Mouse (Mus musculus) Patski (cell line): ENCODE measurements around the gene Tsnax. TPM values are rescaled to one million over a fixed set of nuclear protein-coding genes. Genes with fewer than 3 reads are reported as not detected.

Experiments
- ATAC-seq: fragments of 100-300 bp; one replicate; pipeline ENCODE4 v1.8.0; 2021
- CTCF ChIA-PET: fragments of 350-600 bp; sonication (Branson Sonifier 250); formaldehyde crosslinking; loops from one replicate; lab custom pipeline; 2022; ENCODE audit warnings: inconsistent platforms; lab: Charles Lee
- POLR2A ChIA-PET: fragments of 350-600 bp; sonication (Branson Sonifier 250); formaldehyde crosslinking; loops from one replicate; lab custom pipeline; 2022; ENCODE audit warnings: antibody characterized with exemption, inconsistent platforms; lab: Charles Lee
- DNase-seq: peaks from one replicate; pipeline ENCODE4 v3.0.0-alpha.2; 2011; ENCODE audit warnings: low read depth, low spot score
- H3K27me3 ChIP-seq: fragments of 371-371 bp; one replicate; pipeline ENCODE4 v1.5.1; 2021
- CTCF ChIP-seq: fragments of 100-300 bp; IDR thresholded peaks from one replicate; pipeline ENCODE4 v1.5.1; 2021
- in situ Hi-C: fragments of 300-500 bp; cut with MboI; formaldehyde crosslinking; loops from 3 replicates; pipeline ENCODE4 v1.11.1; 2018; ENCODE audit warnings: low pct_unique_long_range_greater_than_20kb, mixed read lengths
- polyA plus RNA-seq: library from polyadenylated mRNA; unstranded; gene quantifications from one replicate; pipeline ENCODE4 v1.2.3, GENCODE M21; 2021

The Tsnax gene
- polyA plus RNA-seq, 1 experiment from 2014 or later = 87.7 TPM

DNA sequence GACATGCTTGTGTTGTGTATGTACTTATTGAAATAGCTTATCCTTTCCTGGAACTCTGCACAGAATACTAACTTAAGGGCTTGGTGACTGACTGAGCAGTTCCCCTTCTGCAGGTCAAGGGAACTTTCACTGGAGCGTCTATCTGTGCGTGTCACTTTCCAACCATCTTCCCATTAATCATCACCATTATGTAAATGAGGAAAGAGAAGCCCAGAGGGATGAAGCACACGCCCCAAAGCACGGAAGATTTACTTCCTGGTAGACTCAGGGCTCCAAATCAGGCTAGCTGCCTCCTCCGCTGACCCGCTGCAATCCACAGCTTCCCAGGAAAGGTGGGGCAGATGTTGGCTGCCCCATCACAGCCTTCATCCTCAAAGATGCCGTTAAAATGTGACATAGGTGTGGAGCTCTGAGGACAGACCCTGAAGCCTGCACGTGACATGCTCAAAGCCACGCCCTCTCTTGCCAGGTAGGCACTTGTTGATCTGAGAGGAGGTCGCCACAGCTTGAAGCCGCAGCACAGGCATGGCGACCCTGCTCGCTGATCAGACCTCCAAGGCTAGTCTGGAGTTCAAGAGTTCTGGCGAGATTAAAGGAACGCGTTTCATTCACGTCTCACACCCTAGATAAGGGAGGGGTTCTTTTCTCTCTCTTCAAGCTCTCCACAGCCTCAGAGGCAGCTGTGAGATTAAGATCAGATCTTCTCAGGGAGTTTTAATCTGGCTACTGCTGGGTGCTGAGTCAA is 21.7 kb upstream of the Tsnax start:
- H3K27me3 ChIP-seq = peaks cover 17% of the 10 kb centered on the region
- TF ChIP-seq CTCF = no peak
- ChIA-PET POLR2A (no interaction called here), CTCF (interaction anchor here (1.2 to 1.9 kb wide), 4 partner anchors 12 to 27 kb away, joined by 3 to 8 read pairs (median 3); no protein-coding TSS in a partner anchor)
- DNase-seq (no peak), ATAC-seq (no peak)
- in situ Hi-C loops = no loop called here

- peaks cover 12% of the 10 kb centered on the region for H3K27me3 ChIP-seq
- TF ChIP-seq CTCF = no peak
- in situ Hi-C loops = no loop called here
- ChIA-PET POLR2A (no interaction called here), CTCF (interaction anchor here (1.2 to 1.7 kb wide), 2 partner anchors 19 to 25 kb away, joined by 3 read pairs; no protein-coding TSS in a partner anchor)
- no peak for ATAC-seq
- DNase-seq = no peak
Observed at GRCm38 (mm10) chr8:124991668-124991926, 21.2 kb upstream of the Tsnax start.

GRCm38 (mm10) chr8:124995776-124996175 is 17.0 kb upstream of the Tsnax start:
- POLR2A ChIA-PET = no interaction called here
- CTCF ChIA-PET = no interaction called here
- no peak for TF ChIP-seq CTCF
- ATAC-seq (no peak), DNase-seq (no peak)
- in situ Hi-C loops = no loop called here
- H3K27me3 ChIP-seq = peaks cover 12% of the 10 kb centered on the region

DNA sequence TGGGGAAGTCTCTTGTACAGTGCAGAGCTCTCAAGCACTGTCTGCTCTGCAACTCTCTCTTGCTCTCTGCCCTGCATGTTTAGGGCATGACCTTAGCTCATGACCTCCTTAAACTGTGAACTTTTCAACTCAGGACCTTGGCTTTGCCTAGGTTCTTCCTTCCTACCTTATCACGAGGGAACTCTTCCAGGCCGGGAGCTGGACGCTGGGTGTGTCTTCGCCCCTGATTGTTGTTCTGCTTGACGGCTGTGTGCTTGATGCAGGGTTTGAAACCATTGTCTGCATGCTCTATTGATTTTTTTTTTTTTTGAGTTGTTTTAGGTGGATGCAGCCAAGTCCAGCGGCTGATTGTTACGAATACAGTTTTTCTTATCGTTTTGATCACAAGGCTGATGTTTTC is 11.3 kb downstream of the Tsnax start:
- in situ Hi-C loops = no loop called here
- no peaks in the 10 kb centered on the region for H3K27me3 ChIP-seq
- no peak for TF ChIP-seq CTCF
- no peak for ATAC-seq
- CTCF ChIA-PET = no interaction called here
- POLR2A ChIA-PET = interaction anchor here (0.6 to 1.6 kb wide), 3 partner anchors 12 to 24 kb away, joined by 3 to 8 read pairs (median 5); partner anchors contain the start of gene Tsnax
- no peak for DNase-seq

DNA sequence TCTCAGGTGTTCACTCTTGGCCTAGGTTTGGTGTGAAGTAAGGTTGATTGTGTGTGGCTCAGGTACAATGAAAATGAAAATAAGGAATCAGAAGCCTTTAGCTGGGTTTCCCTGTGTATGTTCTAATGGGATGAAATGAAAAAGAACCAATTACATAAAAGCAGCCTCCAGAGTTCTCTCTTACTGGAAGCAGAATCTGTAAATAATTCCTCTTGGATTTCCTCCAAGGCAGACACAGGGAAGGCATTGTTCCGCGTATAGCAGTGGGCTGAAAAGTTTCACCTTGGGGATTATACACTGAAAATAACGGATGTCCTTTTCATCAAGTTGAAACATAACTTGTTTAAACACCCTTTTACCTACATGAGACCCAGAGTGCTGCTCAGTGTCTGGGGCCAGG is 14.4 kb downstream of the Tsnax start:
- DNase-seq (no peak), ATAC-seq (no peak)
- POLR2A ChIA-PET = no interaction called here
- in situ Hi-C loops = no loop called here
- no peaks in the 10 kb centered on the region for H3K27me3 ChIP-seq
- CTCF ChIA-PET = no interaction called here
- no peak for TF ChIP-seq CTCF

DNA sequence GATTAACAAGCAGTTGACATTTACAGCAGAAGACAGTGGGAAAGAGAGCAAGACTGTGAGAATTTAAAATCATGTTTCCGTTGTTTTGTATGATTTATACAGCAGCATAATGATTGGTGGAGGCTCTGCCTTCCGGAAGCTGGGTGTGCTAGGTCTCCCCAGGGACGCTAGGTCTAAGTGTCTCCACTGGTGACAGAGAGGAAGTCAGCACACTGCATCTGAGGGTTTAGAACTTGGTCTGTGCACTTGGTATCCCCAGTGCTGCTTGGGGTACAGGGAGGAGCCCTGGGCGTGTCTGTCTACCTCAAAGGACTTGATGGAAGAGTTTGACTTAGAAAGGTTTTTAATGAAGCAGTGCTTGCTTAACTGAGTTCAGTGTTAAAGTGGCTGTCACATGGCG is 16.0 kb downstream of the Tsnax start:
- CTCF ChIA-PET = interaction anchor here (0.8 to 1.4 kb wide), 2 partner anchors 10 to 11 kb away, joined by 3 read pairs; no protein-coding TSS in a partner anchor
- no peaks in the 10 kb centered on the region for H3K27me3 ChIP-seq
- TF ChIP-seq CTCF = no peak
- in situ Hi-C loops = no loop called here
- ATAC-seq (no peak), DNase-seq (no peak)
- POLR2A ChIA-PET = interaction anchor here (0.6 kb wide), 1 partner anchor 587 kb away, joined by 3 read pairs; no protein-coding TSS in a partner anchor

DNA sequence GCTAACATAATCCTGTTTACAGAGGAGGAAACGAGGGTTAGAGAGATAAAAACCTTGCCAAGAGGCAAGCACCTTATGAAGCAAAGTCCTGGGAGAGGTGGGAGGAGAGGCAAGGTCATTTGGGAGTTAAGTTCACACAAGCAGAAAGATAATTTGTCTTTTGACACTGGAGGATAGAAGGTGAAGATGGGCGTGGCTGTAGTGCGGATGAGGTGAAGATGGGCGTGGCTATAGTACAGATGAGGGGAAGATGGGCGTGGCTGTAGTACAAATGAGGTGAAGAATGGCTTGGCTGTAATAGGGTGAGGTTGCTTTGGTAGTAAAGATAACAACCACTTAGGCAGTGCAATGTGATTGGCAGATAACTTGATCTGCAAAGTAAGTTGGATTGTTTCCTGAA is 18.5 kb downstream of the Tsnax start:
- ATAC-seq (no peak), DNase-seq (no peak)
- TF ChIP-seq CTCF = no peak
- in situ Hi-C loops = no loop called here
- ChIA-PET CTCF (no interaction called here), POLR2A (interaction anchor here (0.6 kb wide), 1 partner anchor 81 kb away, joined by 3 read pairs; no protein-coding TSS in a partner anchor)
- no peaks in the 10 kb centered on the region for H3K27me3 ChIP-seq

- DNase-seq (no peak), ATAC-seq (no peak)
- no peaks in the 10 kb centered on the region for H3K27me3 ChIP-seq
- in situ Hi-C loops = loop anchor here (5.0 kb wide), 1 partner anchor 137 kb away; the partner anchor contains the start of genes Exoc8 and Sprtn
- peak; percentile 89 for TF ChIP-seq CTCF
- ChIA-PET POLR2A (no interaction called here), CTCF (interaction anchor here (0.8 to 1.2 kb wide), 2 partner anchors 139 to 172 kb away, joined by 3 read pairs; partner anchors contain the start of genes 2810004N23Rik and Gnpat)
Observed at GRCm38 (mm10) chr8:125034669-125035068, 21.9 kb downstream of the Tsnax start.

- no peak for ATAC-seq
- DNase-seq = no peak
- in situ Hi-C loops = loop anchor here (5.0 kb wide), 1 partner anchor 140 kb away; the partner anchor contains the start of genes Exoc8 and Sprtn
- TF ChIP-seq CTCF = no peak
- no peaks in the 10 kb centered on the region for H3K27me3 ChIP-seq
- POLR2A ChIA-PET = no interaction called here
- CTCF ChIA-PET = interaction anchor here (1.3 kb wide), 1 partner anchor 14 kb away, joined by 3 read pairs; no protein-coding TSS in a partner anchor
Observed at GRCm38 (mm10) chr8:125037081-125037480, 24.3 kb downstream of the Tsnax start.

- DNase-seq (no peak), ATAC-seq (no peak)
- in situ Hi-C loops = loop anchor here (5.0 kb wide), 1 partner anchor 141 kb away; the partner anchor contains the start of genes Exoc8 and Sprtn
- ChIA-PET CTCF (no interaction called here), POLR2A (no interaction called here)
- H3K27me3 ChIP-seq = no peaks in the 10 kb centered on the region
- TF ChIP-seq CTCF = no peak
Observed at GRCm38 (mm10) chr8:125038731-125039130, 25.9 kb downstream of the Tsnax start.
